Mouse (Mus musculus) thymus, adult 2 months (tissue): ENCODE measurements around the gene Rem1. TPM values are rescaled to one million over a fixed set of nuclear protein-coding genes. Genes with fewer than 3 reads are reported as not detected.

Source experiments
- DNase-seq: peaks from one replicate; pipeline ENCODE4 v3.0.0; 2021
- H3K27ac ChIP-seq: fragments of 200-500 bp; 2 replicates; pipeline ENCODE4 v1.5.1; 2012; ENCODE audit warnings: low read length, control low read depth; ENCODE audit not compliant: control insufficient read depth, insufficient read depth
- H3K27me3 ChIP-seq: fragments of 200-500 bp; 2 replicates; pipeline ENCODE4 v1.6.1; 2012; ENCODE audit warnings: mild to moderate bottlenecking, low read length, moderate library complexity, mixed read lengths; ENCODE audit not compliant: control insufficient read depth, insufficient read depth
- H3K36me3 ChIP-seq: fragments of 200-500 bp; 2 replicates; pipeline ENCODE4 v1.6.1; 2012; ENCODE audit warnings: mild to moderate bottlenecking, low read length, moderate library complexity; ENCODE audit not compliant: control insufficient read depth, insufficient read depth
- H3K4me1 ChIP-seq: fragments of 200-500 bp; replicated peaks from 2 replicates; pipeline ENCODE4 v1.6.1; 2012; ENCODE audit warnings: low read length; ENCODE audit not compliant: control insufficient read depth, insufficient read depth
- H3K4me3 ChIP-seq: fragments of 200-500 bp; 2 replicates; pipeline ENCODE4 v1.5.1; 2012; ENCODE audit warnings: mild to moderate bottlenecking, low read length, control low read depth, moderate library complexity; ENCODE audit not compliant: control insufficient read depth, insufficient read depth
- CTCF ChIP-seq: fragments of 200-500 bp; IDR thresholded peaks from 2 replicates; pipeline ENCODE4 v1.5.1; 2012; ENCODE audit warnings: mild to moderate bottlenecking, control low read depth, low read length, moderate library complexity, borderline replicate concordance; ENCODE audit not compliant: control insufficient read depth, poor library complexity, insufficient read depth; ENCODE audit errors: extremely low read depth
- POLR2A ChIP-seq: fragments of 200-500 bp; IDR thresholded peaks from 2 replicates; pipeline ENCODE4 v1.6.1; 2012; ENCODE audit warnings: mild to moderate bottlenecking, low read length, control low read depth, moderate library complexity; ENCODE audit not compliant: control insufficient read depth, poor library complexity, insufficient read depth; ENCODE audit errors: extremely low read depth
- WGBS: fragments of 180-500 bp; shearing (Covaris S2); methylation state at CpG from one replicate; pipeline ENCODE4 v1.1.7; 2018; 5-methylcytosine and 5-hydroxymethylcytosine counted together
- polyA plus RNA-seq: library from polyadenylated mRNA; depleted of rRNA; stranded (reverse); fragments of >200 nt; gene quantifications from 2 replicates; pipeline ENCODE4 v1.2.3, GENCODE M21; 2012

Rem1 gene
- polyA plus RNA-seq, 1 experiment = 3.3 TPM

- Histone ChIP-seq H3K36me3 (no peaks in the 10 kb centered on the region), H3K4me1 (no peaks in the 10 kb centered on the region), H3K27me3 (no peaks in the 10 kb centered on the region), H3K27ac (no peak within 1 kb of the TSS), H3K4me3 (no peak within 1 kb of the TSS)
- 67% methylated on average over 7 of the region's 7 CpGs for WGBS
- no peak for DNase-seq
- TF ChIP-seq POLR2A = no peak
- TF ChIP-seq CTCF = no peak
These were observed 27.5 kb upstream of the Rem1 start, which contains the start of gene Defb45 for GRCm38 (mm10) chr2:152599299-152599698. Defb45 (minus strand) TSS chr2:152599399.

GRCm38 (mm10) chr2:152600076-152600475 lies 26.7 kb upstream of the Rem1 start:
- H3K27me3 ChIP-seq = no peaks in the 10 kb centered on the region
- no peak for TF ChIP-seq CTCF
- TF ChIP-seq POLR2A = no peak
- no peaks in the 10 kb centered on the region for H3K4me1 ChIP-seq
- H3K36me3 ChIP-seq = no peaks in the 10 kb centered on the region
- no peak overlapping the region for H3K27ac ChIP-seq
- 94% methylated on average over 6 of the region's 6 CpGs for WGBS
- DNase-seq = no peak
- no peak overlapping the region for H3K4me3 ChIP-seq

GRCm38 (mm10) chr2:152601275-152601960 lies 25.3 kb upstream of the Rem1 start:
- no peak for DNase-seq
- Histone ChIP-seq H3K27me3 (no peaks in the 10 kb centered on the region), H3K4me1 (no peaks in the 10 kb centered on the region), H3K27ac (no peak overlapping the region), H3K36me3 (no peaks in the 10 kb centered on the region), H3K4me3 (no peak overlapping the region)
- peak; percentile 19; the same call in 1 of the 2 replicates for TF ChIP-seq CTCF
- TF ChIP-seq POLR2A = no peak
- WGBS = 74% methylated on average over 4 of the region's 4 CpGs

- H3K27me3 ChIP-seq = no peaks in the 10 kb centered on the region
- peak; percentile 16 for DNase-seq
- H3K36me3 ChIP-seq = no peaks in the 10 kb centered on the region
- H3K27ac ChIP-seq = no peak within 1 kb of the TSS
- WGBS = 77% methylated on average over 15 of the region's 15 CpGs
- TF ChIP-seq POLR2A = no peak
- peak; percentile 60; the same call in 1 of the 2 replicates for TF ChIP-seq CTCF
- no peaks in the 10 kb centered on the region for H3K4me1 ChIP-seq
- H3K4me3 ChIP-seq = no peak within 1 kb of the TSS
These were observed 22.7 kb upstream of the Rem1 start, which contains the start of gene Defb36 for GRCm38 (mm10) chr2:152604057-152604456. Defb36 (plus strand) TSS chr2:152604327.

GRCm38 (mm10) chr2:152607746-152608145 lies 19.0 kb upstream of the Rem1 start:
- 68% methylated on average over 6 of the region's 6 CpGs for WGBS
- DNase-seq = no peak
- TF ChIP-seq POLR2A (no peak), CTCF (no peak)

GRCm38 (mm10) chr2:152608719-152609118 lies 18.0 kb upstream of the Rem1 start:
- H3K27ac ChIP-seq = no peak overlapping the region
- H3K27me3 ChIP-seq = no peaks in the 10 kb centered on the region
- H3K36me3 ChIP-seq = no peaks in the 10 kb centered on the region
- no peak overlapping the region for H3K4me3 ChIP-seq
- DNase-seq = no peak
- WGBS = 93% methylated on average over 1 of the region's 1 CpGs
- TF ChIP-seq CTCF (no peak), POLR2A (no peak)
- H3K4me1 ChIP-seq = no peaks in the 10 kb centered on the region

More at GRCm38 (mm10) chr2:152607746-152608145, 19.0 kb upstream of the Rem1 start:
- H3K4me1 ChIP-seq = no peaks in the 10 kb centered on the region
- no peak overlapping the region for H3K4me3 ChIP-seq
- H3K27me3 ChIP-seq = no peaks in the 10 kb centered on the region
- H3K27ac ChIP-seq = no peak overlapping the region
- no peaks in the 10 kb centered on the region for H3K36me3 ChIP-seq
